Mouse (Mus musculus) E14TG2a.4 (cell line): Measurements from ENCODE around the gene Trip13.

ENCODE experiments used
- CTCF ChIP-seq: conservative IDR thresholded peaks from 2 replicates; pipeline ENCODE4 v1.5.1; 2014; ENCODE audit warnings: low read length
- NANOG ChIP-seq: IDR thresholded peaks from 2 replicates; pipeline ENCODE4 v1.6.1; 2014; ENCODE audit warnings: borderline replicate concordance, low read length, mixed read lengths
- POU5F1 ChIP-seq: IDR thresholded peaks from 2 replicates; pipeline ENCODE4 v1.6.1; 2014; ENCODE audit warnings: low read length, borderline replicate concordance

DNA sequence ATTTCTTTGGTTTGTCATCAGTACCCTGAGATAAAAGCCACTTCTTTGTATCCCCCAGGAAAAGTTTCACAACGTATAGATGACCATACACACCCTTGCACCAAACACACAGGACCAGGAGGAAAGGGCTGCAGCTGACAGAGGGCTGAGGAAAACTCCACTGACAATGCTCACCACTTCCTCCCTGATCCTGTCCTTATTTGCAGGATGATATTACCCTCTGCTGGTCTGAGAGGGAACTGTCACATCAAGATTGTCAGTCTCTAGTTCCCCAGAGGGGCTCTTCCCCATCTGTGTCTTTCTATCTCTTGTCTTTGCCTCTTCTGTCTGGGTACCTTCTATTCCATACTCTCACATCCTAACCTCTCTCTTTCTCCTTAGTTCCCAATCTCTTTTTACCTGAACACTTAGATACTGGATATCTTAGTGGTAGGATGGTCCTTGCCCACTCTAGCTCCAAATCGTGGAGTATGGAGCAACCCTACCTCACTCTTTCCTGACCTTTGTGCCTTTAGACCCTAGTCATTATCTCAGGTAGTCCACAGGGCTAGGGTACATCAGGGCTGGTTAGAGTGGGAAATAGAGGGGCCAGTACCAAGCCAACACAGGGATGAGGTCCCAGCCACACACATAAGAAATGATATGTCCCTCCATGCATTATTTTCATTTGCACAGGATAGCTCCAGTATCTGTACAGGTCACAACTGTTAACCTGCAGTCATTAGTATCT is 29.7 kb downstream of the Trip13 start:
- no peak for TF ChIP-seq POU5F1
- TF ChIP-seq CTCF: peak; percentile 50
- no peak for TF ChIP-seq NANOG
